Mouse (Mus musculus): ENCODE measurements around the gene AC192777.2.
"Not testable (repeated sequence)": the region's sequence is repeated elsewhere in the genome, so short reads cannot be mapped to it uniquely, and the experiment has no call there.

The AC192777.2 gene

GRCm38 (mm10) chr17:40095150-40095549, at the start of gene AC192777.2:
TSS of gene AC192777.2 (plus strand) at chr17:40095450.
- DNase-seq (ENCODE audit: extremely low spot score) = not testable (repeated sequence)

GRCm38 (mm10) chr17:40116172-40116571, 20.9 kb downstream of the AC192777.2 start:
- DNase-seq (ENCODE audit: extremely low spot score) = not testable (repeated sequence)

GRCm38 (mm10) chr17:40116877-40117276, 21.6 kb downstream of the AC192777.2 start:
- DNase-seq (ENCODE audit: extremely low spot score) = not testable (repeated sequence)
